Mouse (Mus musculus) heart, embryonic 15.5 days (tissue): Measurements from ENCODE around the gene Cd274. TPM values are rescaled to one million over a fixed set of nuclear protein-coding genes. Genes with fewer than 3 reads are reported as not detected.

Experiments
- ATAC-seq: fragments of 200-750 bp; cut with Nextera tagmentation; replicated peaks from 2 replicates; pipeline ENCODE4 v1.8.0; 2017; ENCODE audit warnings: low read depth, moderate TSS enrichment; ENCODE audit not compliant: insufficient number of reproducible peaks, insufficient read depth, low FRiP score
- H3K27ac ChIP-seq: fragments of 300-500 bp; sonication (generic); 2 replicates; pipeline ENCODE4 v1.5.1; 2015; ENCODE audit warnings: mild to moderate bottlenecking, inconsistent platforms
- H3K27me3 ChIP-seq: fragments of 300-500 bp; sonication (generic); 2 replicates; pipeline ENCODE4 v1.6.1; 2015; ENCODE audit warnings: inconsistent platforms
- H3K36me3 ChIP-seq: fragments of 300-500 bp; sonication (generic); 2 replicates; pipeline ENCODE4 v1.6.1; 2015; ENCODE audit warnings: mild to moderate bottlenecking, inconsistent platforms
- H3K4me1 ChIP-seq: fragments of 300-500 bp; sonication (generic); replicated peaks from 2 replicates; pipeline ENCODE4 v1.6.1; 2015; ENCODE audit warnings: inconsistent platforms
- H3K4me2 ChIP-seq: fragments of 300-500 bp; sonication (generic); 2 replicates; pipeline ENCODE4 v1.6.1; 2015; ENCODE audit warnings: inconsistent platforms, mild to moderate bottlenecking, moderate library complexity
- H3K4me3 ChIP-seq: fragments of 300-500 bp; sonication (generic); 2 replicates; pipeline ENCODE4 v1.5.1; 2015; ENCODE audit warnings: mild to moderate bottlenecking, inconsistent platforms
- H3K9ac ChIP-seq: fragments of 300-500 bp; sonication (generic); 2 replicates; pipeline ENCODE4 v1.6.1; 2015; ENCODE audit warnings: mild to moderate bottlenecking, inconsistent platforms
- H3K9me3 ChIP-seq: fragments of 300-500 bp; sonication (generic); replicated peaks from 2 replicates; pipeline ENCODE4 v1.6.1; 2016; ENCODE audit warnings: inconsistent platforms
- WGBS: fragments of 180-500 bp; shearing (Covaris S2); methylation state at CpG from one replicate; pipeline ENCODE4 v1.1.7; 2015; ENCODE audit warnings: mixed read lengths; 5-methylcytosine and 5-hydroxymethylcytosine counted together
- polyA plus RNA-seq: library from polyadenylated mRNA; unstranded; fragments of >200 nt; fragmentation: Nextera tagmentation; extraction: Ambion mirVana; gene quantifications from 2 replicates; pipeline ENCODE4 v1.2.1, GENCODE M21; 2015

Cd274 gene
- polyA plus RNA-seq, 1 experiment from 2014 or later, result 0.48 TPM

GRCm38 (mm10) chr19:29379839-29380603 lies 12.8 kb downstream of the Cd274 start:
- WGBS, result 79% methylated on average over 14 of the region's 14 CpGs
- Histone ChIP-seq H3K4me2 (no peak overlapping the region), H3K9me3 (no peaks in the 10 kb centered on the region), H3K27me3 (no peaks in the 10 kb centered on the region), H3K36me3 (no peaks in the 10 kb centered on the region), H3K9ac (no peak overlapping the region), H3K27ac (no peak overlapping the region), H3K4me3 (no peak overlapping the region), H3K4me1 (no peaks in the 10 kb centered on the region)
- no peak for ATAC-seq

- no peak for ATAC-seq
- Histone ChIP-seq H3K36me3 (no peaks in the 10 kb centered on the region), H3K27ac (no peak overlapping the region), H3K9me3 (no peaks in the 10 kb centered on the region), H3K9ac (no peak overlapping the region), H3K27me3 (no peaks in the 10 kb centered on the region), H3K4me2 (no peak overlapping the region), H3K4me3 (no peak overlapping the region), H3K4me1 (no peaks in the 10 kb centered on the region)
- WGBS, result 86% methylated on average over 5 of the region's 5 CpGs
These were observed 16.1 kb downstream of the Cd274 start for GRCm38 (mm10) chr19:29383368-29383767.

- Histone ChIP-seq H3K27me3 (no peaks in the 10 kb centered on the region), H3K9ac (no peak overlapping the region), H3K27ac (no peak overlapping the region), H3K9me3 (no peaks in the 10 kb centered on the region), H3K36me3 (no peaks in the 10 kb centered on the region), H3K4me1 (no peaks in the 10 kb centered on the region), H3K4me2 (no peak overlapping the region), H3K4me3 (no peak overlapping the region)
- no peak for ATAC-seq
- 79% methylated on average over 9 of the region's 9 CpGs for WGBS
These were observed 17.2 kb downstream of the Cd274 start for GRCm38 (mm10) chr19:29384412-29384811.

- H3K27me3 ChIP-seq, result no peaks in the 10 kb centered on the region
- no peak overlapping the region for H3K4me3 ChIP-seq
- H3K36me3 ChIP-seq, result no peaks in the 10 kb centered on the region
- WGBS, result 74% methylated on average over 6 of the region's 6 CpGs
- no peak overlapping the region for H3K27ac ChIP-seq
- no peak overlapping the region for H3K9ac ChIP-seq
- ATAC-seq, result no peak
- no peak overlapping the region for H3K4me2 ChIP-seq
- no peaks in the 10 kb centered on the region for H3K9me3 ChIP-seq
- no peaks in the 10 kb centered on the region for H3K4me1 ChIP-seq
These were observed 17.7 kb downstream of the Cd274 start for GRCm38 (mm10) chr19:29384994-29385393.

GRCm38 (mm10) chr19:29385822-29386221 lies 18.6 kb downstream of the Cd274 start:
- Histone ChIP-seq H3K27ac (no peak overlapping the region), H3K9me3 (no peaks in the 10 kb centered on the region), H3K4me2 (no peak overlapping the region), H3K4me1 (no peaks in the 10 kb centered on the region), H3K4me3 (no peak overlapping the region), H3K27me3 (no peaks in the 10 kb centered on the region), H3K9ac (no peak overlapping the region), H3K36me3 (no peaks in the 10 kb centered on the region)
- no peak for ATAC-seq
- WGBS, result 75% methylated on average over 4 of the region's 4 CpGs

GRCm38 (mm10) chr19:29388818-29389217 lies 21.6 kb downstream of the Cd274 start:
- ATAC-seq, result no peak
- Histone ChIP-seq H3K4me2 (no peak overlapping the region), H3K9ac (no peak overlapping the region), H3K27me3 (no peaks in the 10 kb centered on the region), H3K4me3 (no peak overlapping the region), H3K4me1 (no peaks in the 10 kb centered on the region), H3K9me3 (no peaks in the 10 kb centered on the region), H3K36me3 (no peaks in the 10 kb centered on the region), H3K27ac (no peak overlapping the region)
- WGBS, result 83% methylated on average over 1 of the region's 1 CpGs

- Histone ChIP-seq H3K27me3 (no peaks in the 10 kb centered on the region), H3K4me3 (no peak overlapping the region), H3K9ac (no peak overlapping the region), H3K36me3 (no peaks in the 10 kb centered on the region), H3K9me3 (no peaks in the 10 kb centered on the region), H3K4me2 (no peak overlapping the region), H3K27ac (no peak overlapping the region), H3K4me1 (no peaks in the 10 kb centered on the region)
- no peak for ATAC-seq
- WGBS, result 64% methylated on average over 5 of the region's 5 CpGs
These were observed 23.2 kb downstream of the Cd274 start for GRCm38 (mm10) chr19:29390483-29390882.

- no peak overlapping the region for H3K4me2 ChIP-seq
- H3K36me3 ChIP-seq, result no peaks in the 10 kb centered on the region
- no peak for ATAC-seq
These were observed 24.0 kb downstream of the Cd274 start for GRCm38 (mm10) chr19:29391279-29391678.

GRCm38 (mm10) chr19:29393333-29393732 lies 26.1 kb downstream of the Cd274 start:
- Histone ChIP-seq H3K27me3 (no peaks in the 10 kb centered on the region), H3K9me3 (no peaks in the 10 kb centered on the region), H3K4me2 (no peak overlapping the region), H3K36me3 (no peaks in the 10 kb centered on the region), H3K27ac (no peak overlapping the region), H3K4me1 (no peaks in the 10 kb centered on the region), H3K4me3 (no peak overlapping the region), H3K9ac (no peak overlapping the region)
- WGBS, result 81% methylated on average over 9 of the region's 9 CpGs
- ATAC-seq, result no peak

More at GRCm38 (mm10) chr19:29391279-29391678, 24.0 kb downstream of the Cd274 start:
- H3K27ac ChIP-seq, result no peak overlapping the region
- no peak overlapping the region for H3K9ac ChIP-seq
- H3K27me3 ChIP-seq, result no peaks in the 10 kb centered on the region
- 63% methylated on average over 4 of the region's 4 CpGs for WGBS
- H3K4me1 ChIP-seq, result no peaks in the 10 kb centered on the region
- no peak overlapping the region for H3K4me3 ChIP-seq
- H3K9me3 ChIP-seq, result no peaks in the 10 kb centered on the region

GRCm38 (mm10) chr19:29394721-29395120 lies 27.5 kb downstream of the Cd274 start:
- no peaks in the 10 kb centered on the region for H3K9me3 ChIP-seq
- 90% methylated on average over 2 of the region's 2 CpGs for WGBS
- no peak for ATAC-seq
- H3K36me3 ChIP-seq, result no peaks in the 10 kb centered on the region
- H3K4me2 ChIP-seq, result no peak overlapping the region
- no peaks in the 10 kb centered on the region for H3K4me1 ChIP-seq
- no peak overlapping the region for H3K4me3 ChIP-seq
- no peak overlapping the region for H3K9ac ChIP-seq
- H3K27ac ChIP-seq, result no peak overlapping the region
- no peaks in the 10 kb centered on the region for H3K27me3 ChIP-seq

- ATAC-seq, result no peak
- H3K4me1 ChIP-seq, result no peaks in the 10 kb centered on the region
- H3K36me3 ChIP-seq, result no peaks in the 10 kb centered on the region
- no peaks in the 10 kb centered on the region for H3K27me3 ChIP-seq
- H3K9me3 ChIP-seq, result no peaks in the 10 kb centered on the region
- WGBS, result 49% methylated on average over 1 of the region's 1 CpGs
- no peak overlapping the region for H3K4me2 ChIP-seq
- no peak overlapping the region for H3K27ac ChIP-seq
- no peak overlapping the region for H3K9ac ChIP-seq
- no peak overlapping the region for H3K4me3 ChIP-seq
These were observed 29.1 kb downstream of the Cd274 start for GRCm38 (mm10) chr19:29396353-29396752.

GRCm38 (mm10) chr19:29399786-29400185 lies 32.5 kb downstream of the Cd274 start:
- no peak for ATAC-seq
- Histone ChIP-seq H3K4me3 (no peak overlapping the region), H3K4me2 (no peak overlapping the region), H3K9me3 (no peaks in the 10 kb centered on the region), H3K27me3 (no peaks in the 10 kb centered on the region), H3K27ac (no peak overlapping the region), H3K4me1 (0 out of 2 replicates have a peak, but pooled peaks cover 1% of the 10 kb centered on the region), H3K36me3 (no peaks in the 10 kb centered on the region), H3K9ac (no peak overlapping the region)
- WGBS, result 81% methylated on average over 4 of the region's 4 CpGs
